ENCODE assay signal across 18 mouse cellular contexts in the genomic region with DNA sequence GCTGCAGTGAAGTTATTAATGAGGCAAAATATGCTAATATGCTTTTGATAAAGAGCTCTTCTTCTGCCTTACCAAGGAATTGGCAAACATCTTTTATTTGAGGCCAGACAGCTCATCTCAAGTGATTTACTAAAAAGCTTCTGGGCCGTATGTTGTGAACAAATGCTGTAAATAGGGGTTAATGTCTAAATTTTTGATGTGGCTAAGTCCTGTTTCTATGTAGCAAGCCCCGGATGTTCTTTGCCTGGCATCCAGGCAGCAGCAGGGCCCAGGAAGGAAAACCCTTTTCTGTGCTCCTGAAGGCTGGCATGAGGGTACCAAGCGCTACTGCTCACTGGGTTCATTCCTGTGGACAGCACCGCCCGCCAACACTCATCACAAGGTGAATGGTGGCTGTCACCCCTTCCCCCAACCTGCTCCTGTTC. TPM values are rescaled to one million over a fixed set of nuclear protein-coding genes. Genes with fewer than 3 reads are reported as not detected.
DNase-seq lines count a peak whose midpoint lies in the region; ATAC-seq lines count a peak whose summit lies in the region.
"Had no signal": no experiment of that assay in that cellular context is flagged by ENCODE, and none has a peak within 500 bp of the region (broad histone marks: within the 10 kb centered on the region; RNA-seq: fewer than 3 reads in every experiment).

No protein-coding gene starts in this region.

- H3K4me2 ChIP-seq in forebrain, embryonic 15.5 days (replicated peaks): 0 out of 2 replicates have a peak overlapping the region, but pooled peaks have one; percentile 0
- H3K4me2 ChIP-seq: lung, embryonic 15.5 days had no signal

- peaks cover 28% of the 10 kb centered on the region for H3K4me1 ChIP-seq in forebrain, embryonic 15.5 days
- peaks cover 32% of the 10 kb centered on the region for H3K4me1 ChIP-seq in midbrain, embryonic 10.5 days
- H3K4me1 ChIP-seq: lung, embryonic 15.5 days had no signal

- WGBS in forebrain, embryonic 15.5 days: 20% methylated on average over 5 of the region's 5 CpGs
- 77% methylated on average over 5 of the region's 5 CpGs for WGBS in midbrain, embryonic 10.5 days

- no peak overlapping the region for H3K4me3 ChIP-seq in forebrain, embryonic 15.5 days
- no peak overlapping the region for H3K4me3 ChIP-seq in midbrain, embryonic 10.5 days
- H3K4me3 ChIP-seq: erythroblast, embryonic 14.5 days; lung, embryonic 15.5 days; myocyte had no signal

- no peak overlapping the region for H3K9ac ChIP-seq in forebrain, embryonic 15.5 days (replicated peaks)
- H3K9ac ChIP-seq: lung, embryonic 15.5 days had no signal

- H3K36me3 ChIP-seq in forebrain, embryonic 15.5 days: no peaks in the 10 kb centered on the region
- H3K36me3 ChIP-seq in midbrain, embryonic 10.5 days: no peaks in the 10 kb centered on the region
- H3K36me3 ChIP-seq: lung, embryonic 15.5 days had no signal

- H3K27ac ChIP-seq in forebrain, embryonic 15.5 days (replicated peaks): peak overlapping the region; percentile 85
- H3K27ac ChIP-seq in midbrain, embryonic 10.5 days (replicated peaks): peak overlapping the region; percentile 59
- H3K27ac ChIP-seq: lung, embryonic 15.5 days had no signal

- ATAC-seq in forebrain, embryonic 15.5 days (replicated peaks): peak; percentile 83
- ATAC-seq: CD4-positive, CD25-positive, alpha-beta regulatory T cell, adult 4 months; intestine, postnatal 0 days had no signal

- H3K9me3 ChIP-seq in forebrain, embryonic 15.5 days: no peaks in the 10 kb centered on the region
- no peaks in the 10 kb centered on the region for H3K9me3 ChIP-seq in midbrain, embryonic 10.5 days (replicated peaks)
- H3K9me3 ChIP-seq: lung, embryonic 15.5 days had no signal

- no peaks in the 10 kb centered on the region for H3K27me3 ChIP-seq in forebrain, embryonic 15.5 days
- H3K27me3 ChIP-seq in midbrain, embryonic 10.5 days (ENCODE audit: low read depth, poor library complexity, severe bottlenecking): no peaks in the 10 kb centered on the region
- H3K27me3 ChIP-seq: lung, embryonic 15.5 days had no signal

- DNase-seq in retina, postnatal 1 day: peak; percentile 38
- no peak for DNase-seq in retina, embryonic 14.5 days (ENCODE audit: low spot score)
- no peak for DNase-seq in midbrain, embryonic 10.5 days (ENCODE audit: low spot score)
- DNase-seq in layer of hippocampus, adult 18-20 months (ENCODE audit: low spot score in 2 of 2): no peak
- DNase-seq in B cell, adult 2 months: no peak
- no peak for DNase-seq in adrenal gland, postnatal 4 days (ENCODE audit: low spot score in 2 of 2)
- DNase-seq: cerebellum, postnatal 14 days; heart, postnatal 36 days; kidney, postnatal 10 days had no signal

RNA-seq across cellular contexts. Expression of a gene that starts 50.9 kb away (rescaled TPM):
- polyA plus RNA-seq in forebrain, embryonic 15.5 days (2015; fragmentation: Nextera tagmentation; extraction: Ambion mirVana): 55.7 and 58.0 TPM in 2 replicates
- polyA plus RNA-seq in midbrain, embryonic 10.5 days (2016; fragmentation: Nextera tagmentation; extraction: Ambion mirVana): 56.0 and 57.5 TPM in 2 replicates
- total RNA-seq in layer of hippocampus, adult 18-20 months (2021): 10 to 100 TPM; 86.8 to 88.3 TPM
- 1 to 10 TPM in 1 of 2 experiments, under 1 TPM in 1; 0.87 to 1.1 TPM for total RNA-seq in adrenal gland, postnatal 4 days (2021)
- total RNA-seq: gastrocnemius, adult 18-20 months; liver, adult 2 months; megakaryocyte progenitor cell, adult 5-6 weeks had no signal
- polyA plus RNA-seq: CD4-positive, CD25-positive, alpha-beta regulatory T cell, adult 4 months; erythroblast, embryonic 14.5 days; liver, adult 2 months had no signal

Comparison
In these comparisons a context has a peak if more than half of its experiments do, and no peak if none do; other contexts are left out.
1. RNA of a gene that starts 50.9 kb away (total RNA-seq): 86.8 to 88.3 TPM in layer of hippocampus, adult 18-20 months; 0.87 to 1.1 TPM in adrenal gland, postnatal 4 days; every median in the first group is over 10 times any median in the second.